Mouse (Mus musculus) ES-E14 (cell line): ENCODE measurements at regions not wholly inside any gene's neighbourhood (a gene's known extent, or its start where the extent isn't known, plus 50 kb on each side); places are given as distances from the start of the nearest gene placed in this dataset.

Source experiments
- DNase-seq: peaks from one replicate; pipeline ENCODE4 v3.0.0-alpha.2; 2013; ENCODE audit warnings: low read depth, low spot score
- H3K27ac ChIP-seq: 2 replicates; pipeline ENCODE4 v1.5.1; 2012; ENCODE audit warnings: low read depth, mild to moderate bottlenecking, low read length, moderate library complexity, mixed read lengths; ENCODE audit not compliant: poor library complexity, insufficient read depth, severe bottlenecking
- H3K36me3 ChIP-seq: 2 replicates; pipeline ENCODE4 v1.6.1; 2012; ENCODE audit warnings: mild to moderate bottlenecking, low read length, moderate library complexity, mixed read lengths; ENCODE audit not compliant: control insufficient read depth, poor library complexity, insufficient read depth, severe bottlenecking
- H3K4me1 ChIP-seq, 2 experiments: fragments of 150-350 bp in 1 of 2; sonication (generic) in 1 of 2; 2 replicates each; pipeline ENCODE4 v1.6.1; 2012; ENCODE audit warnings: low read length in 2 of 2, mild to moderate bottlenecking in 1 of 2, mixed read lengths in 1 of 2; ENCODE audit not compliant: control insufficient read depth in 2 of 2, insufficient read depth in 2 of 2, poor library complexity in 1 of 2
- H3K4me3 ChIP-seq, 2 experiments: fragments of 150-350 bp in 1 of 2; sonication (generic) in 1 of 2; 2 replicates each; pipeline ENCODE4 v1.5.1; 2012; ENCODE audit warnings: low read length in 2 of 2, low read depth in 1 of 2, mild to moderate bottlenecking in 1 of 2, mixed read lengths in 1 of 2; ENCODE audit not compliant: insufficient read depth in 1 of 2, poor library complexity in 1 of 2, severe bottlenecking in 1 of 2
- H3K9ac ChIP-seq: 2 replicates; pipeline ENCODE4 v1.6.1; 2012; ENCODE audit warnings: low read depth, mild to moderate bottlenecking, low read length, mixed read lengths; ENCODE audit not compliant: poor library complexity, insufficient read depth, severe bottlenecking
- H3K9me3 ChIP-seq: fragments of 150-350 bp; sonication (generic); 2 replicates; pipeline ENCODE4 v1.6.1; 2012; ENCODE audit warnings: low read depth, mild to moderate bottlenecking, low read length; ENCODE audit not compliant: control insufficient read depth, insufficient read depth
- CHD2 ChIP-seq: IDR thresholded peaks from 2 replicates; pipeline ENCODE4 v1.6.1; 2014; ENCODE audit warnings: mild to moderate bottlenecking, low read depth, low read length, inconsistent platforms
- HCFC1 ChIP-seq: IDR thresholded peaks from 2 replicates; pipeline ENCODE4 v1.6.1; 2012; ENCODE audit warnings: low read length, inconsistent platforms, borderline replicate concordance; ENCODE audit not compliant: insufficient read depth
- MAFK ChIP-seq: IDR thresholded peaks from 2 replicates; pipeline ENCODE4 v1.6.1; 2014; ENCODE audit warnings: mild to moderate bottlenecking, low read depth, low read length, inconsistent platforms; ENCODE audit not compliant: insufficient read depth
- ZC3H11A ChIP-seq: IDR thresholded peaks from 2 replicates; pipeline ENCODE4 v1.6.1; 2012; ENCODE audit warnings: low read depth, mild to moderate bottlenecking, inconsistent platforms, low read length, borderline replicate concordance
- ZNF384 ChIP-seq: IDR thresholded peaks from 2 replicates; pipeline ENCODE4 v1.6.1; 2012; ENCODE audit warnings: low read depth, low read length, inconsistent platforms
- in situ Hi-C, 2 experiments: fragments of 600-800 bp; cut with MboI; formaldehyde crosslinking; loops; one replicate each; pipeline ENCODE4 v1.15.1; 2025; ENCODE audit warnings: low sequenced_read_pairs in 2 of 2, inconsistent platforms in 1 of 2; ENCODE audit not compliant: unreplicated experiment in 2 of 2

GRCm38 (mm10) chr1:118758031-118758400 is 130.3 kb downstream of the Tfcp2l1 start:
- Histone ChIP-seq H3K9ac (no peak overlapping the region), H3K4me3 (no peak overlapping the region), H3K27ac (no peak overlapping the region), H3K4me1 (peaks cover 3 to 6% of the 10 kb centered on the region in 2 experiments; a peak in 2 of 4 replicates), H3K36me3 (no peaks in the 10 kb centered on the region), H3K9me3 (no peaks in the 10 kb centered on the region)
- in situ Hi-C loops, result loop anchor here (5.0 to 10.0 kb wide), 2 partner anchors 193 to 196 kb away; no protein-coding TSS in a partner anchor
- no peak for DNase-seq
- TF ChIP-seq HCFC1, result no peak
- no peak for TF ChIP-seq CHD2
- no peak for TF ChIP-seq ZNF384
- no peak for TF ChIP-seq MAFK
- no peak for TF ChIP-seq ZC3H11A

GRCm38 (mm10) chr1:118759141-118759932 is 131.6 kb downstream of the Tfcp2l1 start:
- peaks cover 3 to 6% of the 10 kb centered on the region in 2 experiments; a peak in 2 of 4 replicates for H3K4me1 ChIP-seq
- no peaks in the 10 kb centered on the region for H3K36me3 ChIP-seq
- no peak overlapping the region for H3K4me3 ChIP-seq
- TF ChIP-seq ZC3H11A (peak; percentile 98), CHD2 (no peak)
- no peaks in the 10 kb centered on the region for H3K9me3 ChIP-seq
- no peak overlapping the region for H3K27ac ChIP-seq
- H3K9ac ChIP-seq, result no peak overlapping the region
- peak; percentile 82 for DNase-seq
- in situ Hi-C loops, result loop anchor here (5.0 to 10.0 kb wide), 2 partner anchors 195 to 197 kb away; no protein-coding TSS in a partner anchor

- TF ChIP-seq ZNF384 (no peak), CHD2 (no peak), HCFC1 (no peak), ZC3H11A (no peak), MAFK (no peak)
These were observed 137.8 kb downstream of the Tfcp2l1 start for GRCm38 (mm10) chr1:118765525-118765924.

GRCm38 (mm10) chr1:118768831-118769230 is 141.1 kb downstream of the Tfcp2l1 start:
- no peaks in the 10 kb centered on the region for H3K36me3 ChIP-seq
- no peak overlapping the region for H3K4me3 ChIP-seq
- TF ChIP-seq ZNF384, result no peak
- peak; percentile 82; the same call in 1 of the 2 replicates for TF ChIP-seq ZC3H11A
- H3K9ac ChIP-seq, result no peak overlapping the region
- H3K4me1 ChIP-seq, result no peaks in the 10 kb centered on the region; a peak in 1 of 4 replicates
- H3K27ac ChIP-seq, result no peak overlapping the region
- no peaks in the 10 kb centered on the region for H3K9me3 ChIP-seq
- in situ Hi-C loops, result loop anchor here in 1 of 2 experiments (5.0 kb wide), 1 partner anchor 308 kb away; no protein-coding TSS in a partner anchor
- peak; percentile 40 for DNase-seq

More at GRCm38 (mm10) chr1:118765525-118765924, 137.8 kb downstream of the Tfcp2l1 start:
- no peak overlapping the region for H3K4me3 ChIP-seq
- in situ Hi-C loops, result loop anchor here in 1 of 2 experiments (5.0 kb wide), 1 partner anchor 312 kb away; no protein-coding TSS in a partner anchor
- H3K9ac ChIP-seq, result no peak overlapping the region
- H3K36me3 ChIP-seq, result no peaks in the 10 kb centered on the region
- DNase-seq, result no peak
- H3K9me3 ChIP-seq, result no peaks in the 10 kb centered on the region
- H3K4me1 ChIP-seq, result no peaks in the 10 kb centered on the region; a peak in 1 of 4 replicates
- H3K27ac ChIP-seq, result no peak overlapping the region

- peak; percentile 89 for DNase-seq
These were observed 144.5 kb downstream of the Tfcp2l1 start for GRCm38 (mm10) chr1:118772261-118772660.

More at GRCm38 (mm10) chr1:118772261-118772660, 144.5 kb downstream of the Tfcp2l1 start:
- in situ Hi-C loops, result loop anchor here in 1 of 2 experiments (10.0 kb wide), 1 partner anchor 313 kb away; no protein-coding TSS in a partner anchor
- Histone ChIP-seq H3K4me3 (no peak overlapping the region), H3K36me3 (no peaks in the 10 kb centered on the region), H3K4me1 (no peaks in the 10 kb centered on the region), H3K9ac (no peak overlapping the region), H3K27ac (no peak overlapping the region), H3K9me3 (no peaks in the 10 kb centered on the region)
- TF ChIP-seq CHD2 (no peak), ZNF384 (no peak), HCFC1 (no peak), MAFK (no peak), ZC3H11A (peak; percentile 80)
